Mouse (Mus musculus): ENCODE data around the gene Gm13694. TPM values are rescaled to one million over a fixed set of nuclear protein-coding genes. Genes with fewer than 3 reads are reported as not detected.

The Gm13694 gene
- not detected in 2 replicates for polyA plus RNA-seq (2015; fragmentation: Nextera tagmentation; extraction: Ambion mirVana)

GRCm38 (mm10) chr2:83978633-83979032 lies at the start of gene Gm13694:
Gene Gm13694, plus strand, starts transcription at chr2:83978933.

GRCm38 (mm10) chr2:83940931-83941361 lies 37.8 kb upstream of the Gm13694 start, which contains the start of gene Zswim2:
Gene Zswim2, minus strand, starts transcription at chr2:83941228.

DNA sequence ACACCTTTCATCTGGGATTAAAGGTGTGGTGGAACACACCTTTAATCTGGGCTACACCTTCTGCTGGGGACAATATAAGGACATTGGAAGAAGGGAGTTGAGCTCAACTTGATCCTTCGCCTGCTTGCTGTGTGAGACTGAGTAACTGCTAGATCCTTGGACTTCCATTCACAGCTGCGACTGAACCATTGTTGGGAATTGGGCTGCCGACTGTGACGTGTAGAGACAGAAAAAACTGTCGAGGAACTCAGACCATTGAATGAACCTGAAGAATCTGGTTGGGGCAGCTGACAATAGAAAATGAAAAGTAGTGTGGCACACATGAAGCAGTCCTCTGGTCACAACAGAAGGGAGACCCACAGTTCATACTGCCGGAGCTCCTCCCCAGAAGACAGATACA lies 23.3 kb upstream of the Gm13694 start, which contains the start of gene Gm13698:
Gm13698 (plus strand) TSS at position 301 of the 400 bp plus-strand sequence.

GRCm38 (mm10) chr2:83961203-83961602 lies 17.5 kb upstream of the Gm13694 start, which contains the start of gene Gm13693:
Gene Gm13693, plus strand, starts transcription at chr2:83961503.

GRCm38 (mm10) chr2:83967013-83967412 lies 11.7 kb upstream of the Gm13694 start, which contains the start of gene Gm13695:
Gene Gm13695, plus strand, starts transcription at chr2:83967313.

GRCm38 (mm10) chr2:83972823-83973222 lies 5.9 kb upstream of the Gm13694 start, which contains the start of gene Gm13696:
Gene Gm13696, plus strand, starts transcription at chr2:83973123.

GRCm38 (mm10) chr2:83984443-83984842 lies 5.7 kb downstream of the Gm13694 start, which contains the start of gene Gm13697:
Gene Gm13697, plus strand, starts transcription at chr2:83984743.

DNA sequence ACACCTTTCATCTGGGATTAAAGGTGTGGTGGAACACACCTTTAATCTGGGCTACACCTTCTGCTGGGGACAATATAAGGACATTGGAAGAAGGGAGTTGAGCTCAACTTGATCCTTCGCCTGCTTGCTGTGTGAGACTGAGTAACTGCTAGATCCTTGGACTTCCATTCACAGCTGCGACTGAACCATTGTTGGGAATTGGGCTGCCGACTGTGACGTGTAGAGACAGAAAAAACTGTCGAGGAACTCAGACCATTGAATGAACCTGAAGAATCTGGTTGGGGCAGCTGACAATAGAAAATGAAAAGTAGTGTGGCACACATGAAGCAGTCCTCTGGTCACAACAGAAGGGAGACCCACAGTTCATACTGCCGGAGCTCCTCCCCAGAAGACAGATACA lies 11.5 kb downstream of the Gm13694 start, which contains the start of gene Gm13691:
Gm13691 (plus strand) TSS at position 301 of the 400 bp plus-strand sequence.

Other genes with a start within 250 kb of the Gm13694 start
- gene Fam171b, start 166.3 kb upstream of the Gm13694 start, polyA plus RNA-seq (2015; fragmentation: Nextera tagmentation; extraction: Ambion mirVana) = 5.2 and 9.7 TPM in 2 replicates
- not detected in 2 replicates for gene Zswim2, start 37.7 kb upstream of the Gm13694 start, polyA plus RNA-seq (2015; fragmentation: Nextera tagmentation; extraction: Ambion mirVana)
- not detected in 2 replicates for gene Gm13698, start 23.2 kb upstream of the Gm13694 start, polyA plus RNA-seq (2015; fragmentation: Nextera tagmentation; extraction: Ambion mirVana)
- gene Gm13693, start 17.4 kb upstream of the Gm13694 start, polyA plus RNA-seq (2015; fragmentation: Nextera tagmentation; extraction: Ambion mirVana) = not detected in 2 replicates
- not detected in 2 replicates for gene Gm13695, start 11.6 kb upstream of the Gm13694 start, polyA plus RNA-seq (2015; fragmentation: Nextera tagmentation; extraction: Ambion mirVana)
- gene Gm13696, start 5.8 kb upstream of the Gm13694 start, polyA plus RNA-seq (2015; fragmentation: Nextera tagmentation; extraction: Ambion mirVana) = not detected in 2 replicates
- gene Gm13697, start 5.8 kb downstream of the Gm13694 start, polyA plus RNA-seq (2015; fragmentation: Nextera tagmentation; extraction: Ambion mirVana) = not detected in 2 replicates
- gene Gm13691, start 11.6 kb downstream of the Gm13694 start, polyA plus RNA-seq (2015; fragmentation: Nextera tagmentation; extraction: Ambion mirVana) = not detected in 2 replicates

Data from adrenal gland, postnatal 0 days (tissue).